Mouse (Mus musculus) C2C12 (cell line): ENCODE measurements around the gene Arhgap32. TPM values are rescaled to one million over a fixed set of nuclear protein-coding genes. Genes with fewer than 3 reads are reported as not detected.

Experiments
- H3K27me3 ChIP-seq: one replicate; pipeline ENCODE4 v1.6.1; 2011; ENCODE audit not compliant: control insufficient read depth, insufficient read depth, insufficient read length
- H3K36me3 ChIP-seq: one replicate; pipeline ENCODE4 v1.6.1; 2011; ENCODE audit not compliant: control insufficient read depth, insufficient read depth
- H3K4me3 ChIP-seq: one replicate; pipeline ENCODE4 v1.5.1; 2011; ENCODE audit warnings: mild to moderate bottlenecking, control low read depth; ENCODE audit not compliant: poor library complexity, insufficient read depth, severe bottlenecking
- H3K79me2 ChIP-seq: one replicate; pipeline ENCODE4 v1.6.1; 2011; ENCODE audit not compliant: control insufficient read depth, insufficient read depth
- H3K79me3 ChIP-seq: one replicate; pipeline ENCODE4 v1.6.1; 2011; ENCODE audit warnings: low read depth, control low read depth
- H3ac ChIP-seq: one replicate; pipeline ENCODE3; 2011; ENCODE audit warnings: low read depth; ENCODE audit not compliant: control insufficient read depth, insufficient read length
- CEBPB ChIP-seq: IDR thresholded peaks from one replicate; pipeline ENCODE4 v1.6.1; 2011; ENCODE audit warnings: low read depth, mild to moderate bottlenecking, control low read depth, moderate library complexity
- CTCF ChIP-seq: IDR thresholded peaks from one replicate; pipeline ENCODE4 v1.5.1; 2011; ENCODE audit not compliant: control insufficient read depth, insufficient read depth, insufficient read length
- FOSL1 ChIP-seq: IDR thresholded peaks from one replicate; pipeline ENCODE4 v1.8.0; 2011; ENCODE audit warnings: mild to moderate bottlenecking, low read length; ENCODE audit not compliant: poor library complexity, insufficient read depth, severe bottlenecking
- MAX ChIP-seq: IDR thresholded peaks from one replicate; pipeline ENCODE4 v1.6.1; 2011; ENCODE audit warnings: mild to moderate bottlenecking, control low read depth
- MYOD1 ChIP-seq: IDR thresholded peaks from one replicate; pipeline ENCODE4 v1.6.1; 2011; ENCODE audit warnings: low read depth; ENCODE audit not compliant: control insufficient read depth, insufficient read length
- MYOG ChIP-seq: IDR thresholded peaks from one replicate; pipeline ENCODE4 v1.6.1; 2011; ENCODE audit not compliant: control insufficient read depth, insufficient read length; ENCODE audit errors: extremely low read depth
- USF1 ChIP-seq: IDR thresholded peaks from one replicate; pipeline ENCODE4 v1.6.1; 2011; ENCODE audit warnings: low read depth, mild to moderate bottlenecking, control low read depth, moderate library complexity
- polyA plus RNA-seq: library from polyadenylated mRNA; unstranded; fragments of >200 nt; fragmentation: generic; extraction: Trizol; gene quantifications from one replicate; pipeline ENCODE4 v1.2.1, GENCODE M21; 2012; ENCODE audit warnings: missing spikeins

Gene Arhgap32
- polyA plus RNA-seq, 1 experiment = 2.6 TPM

DNA sequence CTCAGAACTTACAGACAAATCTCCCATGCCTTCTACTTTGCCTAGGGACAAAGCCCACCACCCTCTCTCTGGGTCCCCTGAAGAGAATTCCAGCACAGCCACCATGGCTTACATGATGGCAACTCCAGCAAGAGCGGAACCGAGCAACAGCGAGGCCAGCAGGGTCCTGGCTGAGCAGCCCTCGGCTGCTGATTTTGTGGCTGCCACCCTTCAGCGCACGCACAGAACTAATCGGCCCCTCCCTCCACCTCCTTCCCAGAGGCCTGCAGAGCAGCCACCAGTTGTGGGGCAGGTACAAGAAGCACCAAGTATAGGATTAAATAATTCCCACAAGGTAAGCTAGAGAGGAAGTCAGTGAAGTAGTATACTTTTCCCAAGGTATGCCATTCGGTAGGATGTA lies 141.4 kb downstream of the Arhgap32 start:
- Histone ChIP-seq H3K79me3 (no peaks in the 10 kb centered on the region), H3K36me3 (no peaks in the 10 kb centered on the region), H3ac (no peak overlapping the region), H3K27me3 (no peaks in the 10 kb centered on the region), H3K79me2 (no peaks in the 10 kb centered on the region), H3K4me3 (no peak overlapping the region)
- TF ChIP-seq MYOG = no peak

- Histone ChIP-seq H3K79me3 (no peaks in the 10 kb centered on the region), H3ac (no peak overlapping the region), H3K79me2 (no peaks in the 10 kb centered on the region), H3K27me3 (no peaks in the 10 kb centered on the region), H3K4me3 (no peak overlapping the region), H3K36me3 (no peaks in the 10 kb centered on the region)
- TF ChIP-seq USF1 (no peak), MYOD1 (no peak), MYOG (no peak), FOSL1 (no peak), CTCF (no peak), MAX (no peak), CEBPB (no peak)
Observed at GRCm38 (mm10) chr9:32257882-32258281, 141.9 kb downstream of the Arhgap32 start.

DNA sequence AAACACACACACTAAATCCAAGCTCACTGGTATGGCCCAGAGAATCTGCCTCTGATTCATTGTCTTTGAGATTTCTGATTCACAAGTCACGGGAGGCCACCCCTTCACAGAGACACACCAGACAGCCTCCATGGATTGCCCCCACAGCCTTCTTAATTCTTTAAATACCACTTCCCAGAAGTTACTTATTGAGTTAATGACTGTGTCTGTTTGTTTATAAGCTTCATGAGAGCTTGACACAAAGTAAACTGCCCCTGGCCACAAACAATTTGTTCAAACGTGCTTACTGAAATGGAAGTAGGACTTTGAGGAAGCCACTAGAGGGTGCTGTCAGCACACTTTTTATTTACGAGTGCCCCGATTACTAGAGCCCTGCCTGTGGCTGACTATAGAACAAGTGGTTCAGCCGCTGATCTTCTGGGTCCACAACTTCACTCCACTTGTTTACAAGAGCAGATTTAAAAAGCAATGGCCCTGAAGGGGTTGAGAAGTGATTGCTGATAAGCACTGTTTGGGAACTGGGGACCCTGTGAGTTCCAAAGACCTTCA lies 156.0 kb downstream of the Arhgap32 start:
- Histone ChIP-seq H3K79me2 (no peaks in the 10 kb centered on the region), H3K27me3 (peaks cover 21% of the 10 kb centered on the region), H3ac (no peak overlapping the region), H3K4me3 (no peak overlapping the region), H3K79me3 (no peaks in the 10 kb centered on the region), H3K36me3 (no peaks in the 10 kb centered on the region)
- TF ChIP-seq USF1 = no peak
- no peak for TF ChIP-seq CTCF
- TF ChIP-seq FOSL1 = no peak
- TF ChIP-seq MYOG = no peak
- no peak for TF ChIP-seq MYOD1
- TF ChIP-seq CEBPB = no peak
- no peak for TF ChIP-seq MAX

DNA sequence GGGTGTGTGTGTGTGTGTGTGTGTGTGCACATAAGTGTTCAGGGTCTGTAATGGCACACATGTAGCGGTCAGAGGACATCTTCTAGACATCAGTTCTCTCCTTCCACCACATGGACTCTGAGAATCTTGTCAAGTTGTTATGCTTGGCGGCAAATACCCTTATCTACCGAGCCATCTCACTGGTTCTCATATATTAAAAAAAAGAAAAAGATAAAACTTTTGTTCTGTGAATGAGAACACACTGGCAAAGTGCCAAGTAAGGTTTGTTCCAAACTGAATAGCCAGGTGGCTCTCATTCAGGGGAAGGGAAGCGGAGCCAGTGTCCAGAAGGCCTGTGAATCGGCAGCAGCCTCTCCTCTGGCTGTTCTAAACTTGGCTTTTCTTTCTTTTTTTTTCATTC lies 162.1 kb downstream of the Arhgap32 start:
- TF ChIP-seq CEBPB (no peak), MYOD1 (no peak), FOSL1 (no peak), CTCF (no peak), MYOG (no peak), USF1 (no peak), MAX (no peak)
- peaks cover 27% of the 10 kb centered on the region for H3K27me3 ChIP-seq
- H3K4me3 ChIP-seq = no peak overlapping the region
- no peaks in the 10 kb centered on the region for H3K36me3 ChIP-seq
- H3ac ChIP-seq = no peak overlapping the region
- no peaks in the 10 kb centered on the region for H3K79me3 ChIP-seq
- no peaks in the 10 kb centered on the region for H3K79me2 ChIP-seq

GRCm38 (mm10) chr9:32279789-32280188 lies 163.9 kb downstream of the Arhgap32 start:
- H3K79me2 ChIP-seq = no peaks in the 10 kb centered on the region
- no peak overlapping the region for H3K4me3 ChIP-seq
- no peak overlapping the region for H3ac ChIP-seq
- TF ChIP-seq MYOD1 = no peak
- TF ChIP-seq MAX = no peak
- TF ChIP-seq USF1 = no peak
- TF ChIP-seq FOSL1 = no peak
- H3K79me3 ChIP-seq = no peaks in the 10 kb centered on the region
- peaks cover 17% of the 10 kb centered on the region for H3K27me3 ChIP-seq
- H3K36me3 ChIP-seq = no peaks in the 10 kb centered on the region

GRCm38 (mm10) chr9:32280456-32280855 lies 164.5 kb downstream of the Arhgap32 start:
- TF ChIP-seq MYOG = no peak
- TF ChIP-seq FOSL1 = no peak
- no peak for TF ChIP-seq CTCF
- no peak for TF ChIP-seq CEBPB
- no peak for TF ChIP-seq MAX
- TF ChIP-seq USF1 = no peak
- TF ChIP-seq MYOD1 = no peak
- Histone ChIP-seq H3K79me3 (no peaks in the 10 kb centered on the region), H3ac (no peak overlapping the region), H3K79me2 (no peaks in the 10 kb centered on the region), H3K27me3 (peaks cover 14% of the 10 kb centered on the region), H3K4me3 (no peak overlapping the region), H3K36me3 (no peaks in the 10 kb centered on the region)
